Mouse (Mus musculus): ENCODE results near the gene Ugt1a5. TPM values are rescaled to one million over a fixed set of nuclear protein-coding genes. Genes with fewer than 3 reads are reported as not detected.

The Ugt1a5 gene
- polyA plus RNA-seq, 1 experiment from 2014 or later, result not detected

- 89% methylated on average over 12 of the region's 12 CpGs for WGBS
- ATAC-seq (ENCODE audit: low FRiP score), result no peak
Observed at GRCm38 (mm10) chr1:88254793-88255465, 89.1 kb downstream of the Ugt1a5 start.

GRCm38 (mm10) chr1:88255466-88255857 is 89.7 kb downstream of the Ugt1a5 start:
- no peaks in the 10 kb centered on the region for H3K4me1 ChIP-seq

More at GRCm38 (mm10) chr1:88254793-88255465, 89.1 kb downstream of the Ugt1a5 start:
- Histone ChIP-seq H3K4me3 (replicated peaks) (no peak overlapping the region), H3K27ac (no peak overlapping the region), H3K9ac (no peak overlapping the region), H3K4me2 (no peak overlapping the region), H3K36me3 (replicated peaks) (peaks cover 8% of the 10 kb centered on the region), H3K27me3 (no peaks in the 10 kb centered on the region), H3K9me3 (peaks cover 89% of the 10 kb centered on the region), H3K4me1 (no peaks in the 10 kb centered on the region)

DNA sequence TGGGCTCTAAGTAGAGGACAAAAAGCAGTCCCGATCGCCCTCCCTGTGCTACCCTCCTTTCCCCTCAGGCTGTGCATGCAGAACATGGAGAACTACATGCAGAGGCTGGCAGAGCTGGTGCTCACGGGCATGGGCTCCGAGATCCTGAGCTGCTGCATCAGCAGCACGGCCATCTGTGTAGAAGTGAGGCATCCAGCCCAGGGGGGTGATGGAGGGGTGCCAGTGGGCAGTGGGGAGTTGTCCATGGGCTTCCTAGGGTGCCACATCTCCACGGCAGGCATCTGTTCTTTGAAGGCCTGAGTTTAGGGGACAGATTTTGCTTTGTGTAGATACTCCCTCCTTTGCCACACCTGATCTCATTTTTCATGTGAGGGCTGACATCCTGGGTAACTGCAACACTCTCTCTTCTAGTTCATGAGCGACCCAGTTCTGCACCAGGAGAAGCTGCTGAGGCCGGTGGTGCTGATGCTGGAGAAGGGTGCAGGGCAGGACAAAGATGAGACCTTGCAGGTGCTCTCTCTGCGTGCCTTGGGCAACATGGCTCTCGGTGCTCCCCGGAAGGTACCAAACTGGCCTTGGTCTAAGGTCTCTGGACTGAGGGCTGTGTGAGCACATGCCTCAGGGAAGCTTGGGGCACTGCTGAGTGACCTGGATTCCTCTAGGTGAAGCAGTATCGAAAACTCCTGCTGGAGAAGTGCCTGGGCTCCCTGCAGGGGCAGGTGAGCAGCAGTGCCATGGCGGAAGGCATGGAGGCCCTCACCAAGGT is 90.4 kb downstream of the Ugt1a5 start:
- ATAC-seq (ENCODE audit: low FRiP score), result no peak
- peaks cover 82% of the 10 kb centered on the region for H3K9me3 ChIP-seq
- no peaks in the 10 kb centered on the region for H3K4me1 ChIP-seq
- no peak overlapping the region for H3K27ac ChIP-seq
- no peak overlapping the region for H3K4me3 ChIP-seq (replicated peaks)
- peaks cover 21% of the 10 kb centered on the region for H3K36me3 ChIP-seq (replicated peaks)
- H3K9ac ChIP-seq, result no peak overlapping the region
- H3K4me2 ChIP-seq, result no peak overlapping the region
- WGBS, result 82% methylated on average over 13 of the region's 13 CpGs
- no peaks in the 10 kb centered on the region for H3K27me3 ChIP-seq

More at GRCm38 (mm10) chr1:88255466-88255857, 89.7 kb downstream of the Ugt1a5 start:
- Histone ChIP-seq H3K9me3 (peaks cover 88% of the 10 kb centered on the region), H3K27me3 (no peaks in the 10 kb centered on the region), H3K4me2 (no peak overlapping the region), H3K36me3 (replicated peaks) (peaks cover 14% of the 10 kb centered on the region), H3K9ac (no peak overlapping the region), H3K4me3 (replicated peaks) (no peak overlapping the region), H3K27ac (no peak overlapping the region)
- 52% methylated on average over 2 of the region's 2 CpGs for WGBS
- ATAC-seq (ENCODE audit: low FRiP score), result no peak

GRCm38 (mm10) chr1:88256886-88257663 is 91.3 kb downstream of the Ugt1a5 start:
- ATAC-seq (ENCODE audit: low FRiP score), result no peak
- Histone ChIP-seq H3K9me3 (peaks cover 81% of the 10 kb centered on the region), H3K27ac (no peak overlapping the region), H3K4me2 (no peak overlapping the region), H3K4me3 (replicated peaks) (no peak overlapping the region), H3K9ac (no peak overlapping the region), H3K4me1 (no peaks in the 10 kb centered on the region), H3K27me3 (no peaks in the 10 kb centered on the region), H3K36me3 (replicated peaks) (peaks cover 30% of the 10 kb centered on the region)
- WGBS, result 79% methylated on average over 10 of the region's 10 CpGs

- Histone ChIP-seq H3K36me3 (replicated peaks) (peaks cover 36% of the 10 kb centered on the region), H3K4me2 (no peak overlapping the region), H3K27me3 (no peaks in the 10 kb centered on the region), H3K9ac (no peak overlapping the region), H3K4me3 (replicated peaks) (no peak overlapping the region), H3K9me3 (peaks cover 75% of the 10 kb centered on the region), H3K4me1 (no peaks in the 10 kb centered on the region), H3K27ac (no peak overlapping the region)
- ATAC-seq (ENCODE audit: low FRiP score), result no peak
- WGBS, result 79% methylated on average over 6 of the region's 6 CpGs
Observed at GRCm38 (mm10) chr1:88257681-88258080, 91.9 kb downstream of the Ugt1a5 start.

DNA sequence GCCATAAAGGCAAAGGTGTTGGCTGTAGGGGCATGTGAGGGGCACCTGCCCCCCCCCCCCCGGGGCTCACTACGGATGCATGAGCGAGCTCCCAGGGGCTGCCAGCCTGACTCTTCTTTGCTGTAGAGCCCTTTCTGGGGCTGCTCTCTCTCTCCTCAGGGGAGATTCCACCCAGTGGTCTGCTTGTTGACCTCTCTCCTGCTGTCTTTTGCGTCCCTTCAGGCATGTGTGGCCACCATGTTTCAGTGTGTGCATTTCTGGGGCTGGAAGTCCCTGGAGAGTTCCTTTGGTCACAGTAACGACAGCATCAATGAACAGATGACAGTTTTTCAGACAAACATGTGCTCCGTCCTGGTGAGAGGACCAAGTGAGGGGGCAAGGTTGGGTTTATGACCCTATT is 92.5 kb downstream of the Ugt1a5 start:
- Histone ChIP-seq H3K4me2 (no peak overlapping the region), H3K27me3 (no peaks in the 10 kb centered on the region), H3K9ac (no peak overlapping the region), H3K4me1 (no peaks in the 10 kb centered on the region), H3K36me3 (replicated peaks) (peaks cover 43% of the 10 kb centered on the region), H3K9me3 (peaks cover 68% of the 10 kb centered on the region), H3K4me3 (replicated peaks) (no peak overlapping the region), H3K27ac (no peak overlapping the region)
- 69% methylated on average over 6 of the region's 6 CpGs for WGBS
- ATAC-seq (ENCODE audit: low FRiP score), result no peak

- H3K4me2 ChIP-seq, result no peak overlapping the region
- no peak overlapping the region for H3K9ac ChIP-seq
- no peaks in the 10 kb centered on the region for H3K4me1 ChIP-seq
- WGBS, result 81% methylated on average over 8 of the region's 8 CpGs
- ATAC-seq (ENCODE audit: low FRiP score), result peak; percentile 6; the same call in 1 of the 2 replicates
- no peaks in the 10 kb centered on the region for H3K27me3 ChIP-seq
- peaks cover 50% of the 10 kb centered on the region for H3K36me3 ChIP-seq (replicated peaks)
- no peak overlapping the region for H3K27ac ChIP-seq
- peaks cover 62% of the 10 kb centered on the region for H3K9me3 ChIP-seq
- no peak overlapping the region for H3K4me3 ChIP-seq (replicated peaks)
Observed at GRCm38 (mm10) chr1:88258881-88259642, 93.2 kb downstream of the Ugt1a5 start.

GRCm38 (mm10) chr1:88259643-88260024 is 93.8 kb downstream of the Ugt1a5 start:
- H3K27ac ChIP-seq, result no peak overlapping the region
- peaks cover 55% of the 10 kb centered on the region for H3K36me3 ChIP-seq (replicated peaks)
- WGBS, result 79% methylated on average over 4 of the region's 4 CpGs
- no peak overlapping the region for H3K4me2 ChIP-seq
- no peak overlapping the region for H3K4me3 ChIP-seq (replicated peaks)
- peaks cover 56% of the 10 kb centered on the region for H3K9me3 ChIP-seq
- no peaks in the 10 kb centered on the region for H3K27me3 ChIP-seq
- no peaks in the 10 kb centered on the region for H3K4me1 ChIP-seq
- ATAC-seq (ENCODE audit: low FRiP score), result peak; percentile 15
- no peak overlapping the region for H3K9ac ChIP-seq

GRCm38 (mm10) chr1:88260114-88260513 is 94.3 kb downstream of the Ugt1a5 start:
- Histone ChIP-seq H3K36me3 (replicated peaks) (peaks cover 60% of the 10 kb centered on the region), H3K9ac (no peak overlapping the region), H3K4me3 (replicated peaks) (no peak overlapping the region), H3K9me3 (peaks cover 55% of the 10 kb centered on the region), H3K4me2 (no peak overlapping the region), H3K4me1 (no peaks in the 10 kb centered on the region), H3K27me3 (no peaks in the 10 kb centered on the region), H3K27ac (no peak overlapping the region)
- 84% methylated on average over 6 of the region's 6 CpGs for WGBS
- ATAC-seq (ENCODE audit: low FRiP score), result peak; percentile 5; the same call in 1 of the 2 replicates

DNA sequence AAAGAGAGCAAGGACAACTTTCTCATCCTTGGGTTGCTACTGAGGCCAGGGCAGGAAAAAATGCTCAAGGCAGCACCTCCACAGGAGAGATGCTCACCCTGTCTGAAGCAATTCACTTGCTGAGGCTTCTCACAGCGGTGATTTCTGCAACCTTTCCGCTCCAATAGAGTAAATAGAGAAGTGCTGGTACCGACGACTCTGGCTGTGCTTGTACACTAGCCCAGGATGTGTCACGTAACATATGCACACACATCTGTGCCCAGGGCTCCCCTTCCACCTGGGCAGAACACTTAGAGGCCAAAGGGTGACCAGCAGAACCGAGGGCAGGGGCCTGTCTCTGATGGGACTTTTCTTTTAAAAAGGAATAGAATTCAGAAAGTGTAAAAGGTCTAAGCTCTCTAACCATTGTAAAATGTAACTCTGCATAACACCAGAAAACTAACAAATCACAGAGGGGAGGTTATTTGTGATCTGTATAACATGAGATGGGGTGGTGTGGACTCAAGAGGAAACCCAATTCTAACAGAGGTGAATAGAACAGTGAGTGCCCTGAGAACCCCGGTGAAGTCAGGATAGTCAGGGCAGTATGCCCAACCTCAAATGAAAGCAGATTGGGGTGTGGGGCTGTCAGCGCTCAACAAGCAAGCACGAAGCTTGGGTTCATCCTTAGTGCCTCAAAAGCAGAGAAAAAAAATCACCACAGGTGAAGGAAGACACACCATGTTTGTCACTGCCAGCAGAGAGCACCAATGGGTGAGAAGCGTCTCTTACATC is 95.0 kb downstream of the Ugt1a5 start:
- no peak overlapping the region for H3K4me2 ChIP-seq
- H3K9me3 ChIP-seq, result peaks cover 49% of the 10 kb centered on the region
- H3K27me3 ChIP-seq, result no peaks in the 10 kb centered on the region
- H3K27ac ChIP-seq, result no peak overlapping the region
- 84% methylated on average over 10 of the region's 10 CpGs for WGBS
- H3K4me1 ChIP-seq, result no peaks in the 10 kb centered on the region
- peaks cover 67% of the 10 kb centered on the region for H3K36me3 ChIP-seq (replicated peaks)
- H3K9ac ChIP-seq, result no peak overlapping the region
- H3K4me3 ChIP-seq (replicated peaks), result no peak overlapping the region
- no peak for ATAC-seq (ENCODE audit: low FRiP score)

- Histone ChIP-seq H3K9ac (no peak overlapping the region), H3K27ac (no peak overlapping the region), H3K36me3 (replicated peaks) (peaks cover 76% of the 10 kb centered on the region), H3K4me3 (replicated peaks) (no peak overlapping the region), H3K4me1 (no peaks in the 10 kb centered on the region), H3K4me2 (no peak overlapping the region), H3K9me3 (peaks cover 40% of the 10 kb centered on the region), H3K27me3 (no peaks in the 10 kb centered on the region)
- 89% methylated on average over 7 of the region's 7 CpGs for WGBS
- no peak for ATAC-seq (ENCODE audit: low FRiP score)
Observed at GRCm38 (mm10) chr1:88261706-88262105, 95.9 kb downstream of the Ugt1a5 start.
